In genomic region chr5:140934639-140935315, GRCm38 (mm10) we compare ENCODE assay signal across 13 mouse cellular contexts.
DNase-seq lines count a peak whose midpoint lies in the region; ATAC-seq and TF ChIP-seq lines count a peak whose summit lies in the region.
"Had no signal": no experiment of that assay in that cellular context is flagged by ENCODE, and none has a peak within 500 bp of the region (broad histone marks: within the 10 kb centered on the region; RNA-seq: fewer than 3 reads in every experiment).

No protein-coding gene starts in this region.

- H3K4me1 ChIP-seq in hindbrain, postnatal 0 days (ENCODE audit: insufficient read depth, low read length): 0 out of 2 replicates have a peak, but pooled peaks cover 3% of the 10 kb centered on the region
- H3K4me1 ChIP-seq in hindbrain, embryonic 10.5 days (replicated peaks): no peaks in the 10 kb centered on the region
- 0 out of 2 replicates have a peak, but pooled peaks cover 3% of the 10 kb centered on the region for H3K4me1 ChIP-seq in lung, embryonic 14.5 days (ENCODE audit: insufficient read depth)
- no peaks in the 10 kb centered on the region for H3K4me1 ChIP-seq in ES-E14 (ENCODE audit: control insufficient read depth in 2 of 2, insufficient read depth in 2 of 2, low read length in 2 of 2, poor library complexity in 1 of 2)

- H3K9me3 ChIP-seq in hindbrain, postnatal 0 days (ENCODE audit: low read length): no peaks in the 10 kb centered on the region
- no peaks in the 10 kb centered on the region for H3K9me3 ChIP-seq in hindbrain, embryonic 10.5 days
- no peaks in the 10 kb centered on the region for H3K9me3 ChIP-seq in lung, embryonic 14.5 days (ENCODE audit: low read depth, low read length)
- no peaks in the 10 kb centered on the region for H3K9me3 ChIP-seq in ES-E14 (ENCODE audit: control insufficient read depth, insufficient read depth, low read depth, low read length)
- H3K9me3 ChIP-seq: forebrain, embryonic 15.5 days; heart, embryonic 13.5 days; hindbrain, embryonic 15.5 days had no signal

- peak; percentile 40 for TF ChIP-seq CTCF in hindbrain, postnatal 0 days (IDR thresholded peaks at IDR 0.05; ENCODE audit: low read depth)
- peak; percentile 26; the same call in 1 of the 2 replicates for TF ChIP-seq CTCF in lung, embryonic 14.5 days (IDR thresholded peaks at IDR 0.05; ENCODE audit: low read depth)
- TF ChIP-seq CTCF in brain, embryonic 14.5 days (IDR thresholded peaks at IDR 0.05; ENCODE audit: borderline replicate concordance, extremely low read depth, insufficient read depth, insufficient read length): peak; percentile 23; the same call in 1 of the 2 replicates

- in situ Hi-C loops in ES-E14 (cut with MboI; ENCODE audit: low sequenced_read_pairs in 2 of 2, unreplicated experiment in 2 of 2): no loop called here

- H3K4me2 ChIP-seq in hindbrain, postnatal 0 days (ENCODE audit: low read depth, low read length): no peak overlapping the region
- H3K4me2 ChIP-seq in lung, embryonic 14.5 days: no peak overlapping the region
- H3K4me2 ChIP-seq: forebrain, embryonic 15.5 days; heart, embryonic 13.5 days; hindbrain, embryonic 15.5 days had no signal

- peak; percentile 24; the same call in 1 of the 2 replicates for ATAC-seq in hindbrain, postnatal 0 days
- no peak for ATAC-seq in lung, embryonic 14.5 days (ENCODE audit: insufficient read depth)
- no peak for ATAC-seq in megakaryocyte, adult 5-6 weeks (ENCODE audit: poor library complexity, severe bottlenecking)
- ATAC-seq: forebrain, embryonic 15.5 days had no signal

- TF ChIP-seq POLR2A in brain, embryonic 14.5 days (IDR thresholded peaks at IDR 0.05; ENCODE audit: borderline replicate concordance, extremely low read depth, insufficient read depth, insufficient read length, poor library complexity, severe bottlenecking): no peak

- 67% methylated on average over 9 of the region's 9 CpGs for WGBS in hindbrain, postnatal 0 days
- 83% methylated on average over 9 of the region's 9 CpGs for WGBS in hindbrain, embryonic 10.5 days
- WGBS in lung, embryonic 14.5 days: 76% methylated on average over 9 of the region's 9 CpGs

- no peak overlapping the region for H3K4me3 ChIP-seq in hindbrain, postnatal 0 days (ENCODE audit: low read length)
- H3K4me3 ChIP-seq in hindbrain, embryonic 10.5 days: no peak overlapping the region
- no peak overlapping the region for H3K4me3 ChIP-seq in lung, embryonic 14.5 days (ENCODE audit: low read depth, low read length)
- H3K4me3 ChIP-seq in ES-E14 (ENCODE audit: insufficient read depth in 1 of 2, low read depth in 1 of 2, low read length in 2 of 2, poor library complexity in 1 of 2, severe bottlenecking in 1 of 2): no peak overlapping the region
- H3K4me3 ChIP-seq: forebrain, embryonic 15.5 days; heart, embryonic 13.5 days; hindbrain, embryonic 15.5 days had no signal

- H3K36me3 ChIP-seq in hindbrain, postnatal 0 days (ENCODE audit: insufficient read depth, low read length): no peaks in the 10 kb centered on the region
- H3K36me3 ChIP-seq in hindbrain, embryonic 10.5 days: no peaks in the 10 kb centered on the region
- H3K36me3 ChIP-seq in lung, embryonic 14.5 days (ENCODE audit: insufficient read depth): no peaks in the 10 kb centered on the region
- H3K36me3 ChIP-seq in ES-E14 (ENCODE audit: control insufficient read depth, insufficient read depth, low read length, poor library complexity, severe bottlenecking): no peaks in the 10 kb centered on the region
- H3K36me3 ChIP-seq: forebrain, embryonic 15.5 days; heart, embryonic 13.5 days; hindbrain, embryonic 15.5 days had no signal

- no peaks in the 10 kb centered on the region for H3K27me3 ChIP-seq in hindbrain, postnatal 0 days (ENCODE audit: insufficient read depth, low read length)
- H3K27me3 ChIP-seq in hindbrain, embryonic 10.5 days (ENCODE audit: insufficient read depth, poor library complexity, severe bottlenecking): no peaks in the 10 kb centered on the region
- H3K27me3 ChIP-seq in lung, embryonic 14.5 days (ENCODE audit: insufficient read depth, low read length): no peaks in the 10 kb centered on the region
- H3K27me3 ChIP-seq: heart, embryonic 13.5 days; hindbrain, embryonic 15.5 days had no signal

- DNase-seq in hindbrain, postnatal 0 days (ENCODE audit: low spot score): peak; percentile 39
- no peak for DNase-seq in hindbrain, embryonic 10.5 days (ENCODE audit: low spot score)
- no peak for DNase-seq in lung, embryonic 14.5 days
- DNase-seq in lung, postnatal 14 days: no peak
- peak; percentile 19 for DNase-seq in ES-E14 (ENCODE audit: low read depth, low spot score)
- no peak for DNase-seq in brain, embryonic 14.5 days (ENCODE audit: low read depth)
- DNase-seq: gastrocnemius, postnatal 10 days; layer of hippocampus, postnatal 36 days; thymus, postnatal 36 days had no signal

- H3K27ac ChIP-seq in hindbrain, postnatal 0 days: no peak overlapping the region
- no peak overlapping the region for H3K27ac ChIP-seq in hindbrain, embryonic 10.5 days
- no peak overlapping the region for H3K27ac ChIP-seq in lung, embryonic 14.5 days (ENCODE audit: low read depth)
- H3K27ac ChIP-seq in ES-E14 (ENCODE audit: insufficient read depth, low read depth, low read length, poor library complexity, severe bottlenecking): no peak overlapping the region
- H3K27ac ChIP-seq: forebrain, embryonic 15.5 days; heart, embryonic 13.5 days; hindbrain, embryonic 15.5 days had no signal

- H3K9ac ChIP-seq in hindbrain, postnatal 0 days (replicated peaks; ENCODE audit: low read length): no peak overlapping the region
- no peak overlapping the region for H3K9ac ChIP-seq in lung, embryonic 14.5 days
- H3K9ac ChIP-seq in ES-E14 (ENCODE audit: insufficient read depth, low read depth, low read length, poor library complexity, severe bottlenecking): no peak overlapping the region
- H3K9ac ChIP-seq: forebrain, embryonic 15.5 days; heart, embryonic 13.5 days; hindbrain, embryonic 15.5 days had no signal

TF ChIP-seq in ES-E14, 5 proteins besides CTCF, POLR2A, EP300 and RAD21:
- TF ChIP-seq ZNF384 (IDR thresholded peaks at IDR 0.05; ENCODE audit: low read depth, low read length) (0 out of 2 replicates have a peak, but pooled peaks have one; percentile 44), CHD2 (IDR thresholded peaks at IDR 0.05; ENCODE audit: low read depth, low read length) (no peak), ZC3H11A (IDR thresholded peaks at IDR 0.05; ENCODE audit: borderline replicate concordance, low read depth, low read length) (0 out of 2 replicates have a peak, but pooled peaks have one; percentile 3)

Comparison
In these comparisons a context has a peak if more than half of its experiments do, and no peak if none do; other contexts are left out.
1. DNase-seq: peak in hindbrain, postnatal 0 days (single experiment) and ES-E14 (single experiment); none in hindbrain, embryonic 10.5 days (single experiment), lung, embryonic 14.5 days (single experiment), lung, postnatal 14 days (single experiment) and brain, embryonic 14.5 days (single experiment).
2. Peak in every context shown above with its lines, with median percentiles within 50 percentile points of each other: CTCF ChIP-seq.